Mouse (Mus musculus) mouse trophoblast stem cell (cell line): ENCODE data around the gene Tifab.

ENCODE experiments used
- in situ Hi-C, 2 experiments: fragments of 300-500 bp; cut with MseI, MboI; formaldehyde crosslinking; loops; 2 replicates in 1 of 2; 3 replicates in 1 of 2; pipeline ENCODE4 v1.15.1; 2025

Tifab gene

GRCm38 (mm10) chr13:56181424-56181823, 2.7 kb upstream of the Tifab start:
- in situ Hi-C loops = no loop called here

DNA sequence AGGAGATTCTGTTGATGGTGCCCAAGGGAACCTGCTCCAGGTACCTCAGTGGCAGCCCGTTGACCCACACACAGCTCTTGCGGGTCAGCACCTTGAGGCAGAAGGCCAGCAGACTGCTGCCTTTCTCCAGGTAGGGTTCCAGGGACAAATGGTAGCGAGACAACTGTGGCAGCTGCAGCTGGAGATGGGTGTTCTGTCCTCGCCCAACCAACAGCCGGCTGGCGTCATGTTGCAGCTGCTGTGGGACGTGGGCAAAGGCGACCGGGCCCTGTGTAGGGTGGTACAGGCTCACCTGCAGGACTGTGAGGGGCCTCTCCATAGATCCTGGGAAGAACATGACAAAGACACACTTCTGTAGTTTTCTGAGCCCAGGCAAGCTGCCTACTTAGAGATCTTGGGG, 2.4 kb downstream of the Tifab start:
- in situ Hi-C loops = no loop called here

DNA sequence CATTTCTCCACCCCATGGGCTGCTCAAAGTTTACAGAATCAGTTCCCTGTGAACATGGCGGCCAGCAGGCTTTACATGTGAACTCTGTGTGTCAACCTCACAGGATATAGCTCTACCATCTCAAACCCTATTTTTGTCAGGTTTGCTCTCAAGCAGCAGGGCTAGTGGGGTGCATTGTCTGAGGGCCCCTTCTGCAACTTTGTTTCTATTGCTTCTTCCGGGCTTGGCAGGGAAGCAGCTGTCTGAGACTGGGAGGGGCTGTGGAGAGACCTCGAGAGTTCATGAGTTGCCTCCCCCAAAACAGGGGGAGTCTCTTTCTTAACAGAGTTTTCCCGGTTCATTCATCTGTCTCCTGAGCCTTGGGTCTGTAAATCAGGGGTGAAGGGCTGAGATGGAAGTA, 2.8 kb downstream of the Tifab start:
- in situ Hi-C loops = no loop called here

GRCm38 (mm10) chr13:56172901-56173545, 5.7 kb downstream of the Tifab start:
- in situ Hi-C loops = no loop called here

DNA sequence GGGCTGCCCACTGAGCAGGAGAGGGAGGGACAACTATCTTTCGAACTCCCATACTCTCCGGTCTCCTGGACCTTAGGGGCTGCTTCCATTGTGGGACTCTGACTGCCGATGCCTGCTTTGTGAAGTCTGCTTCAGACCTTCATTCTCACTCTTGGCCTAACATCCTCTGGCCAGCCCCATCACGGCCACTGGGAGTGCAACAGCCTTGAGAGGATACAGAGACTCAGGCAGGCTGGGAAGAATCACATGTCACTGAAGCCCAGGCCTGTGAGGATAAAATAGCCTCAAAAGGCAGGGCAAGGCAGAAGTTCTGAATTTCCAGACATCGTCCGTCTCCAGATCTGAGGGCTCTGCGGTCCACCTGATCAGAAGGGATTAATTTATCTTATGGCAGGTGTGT, 6.6 kb downstream of the Tifab start:
- in situ Hi-C loops = no loop called here

DNA sequence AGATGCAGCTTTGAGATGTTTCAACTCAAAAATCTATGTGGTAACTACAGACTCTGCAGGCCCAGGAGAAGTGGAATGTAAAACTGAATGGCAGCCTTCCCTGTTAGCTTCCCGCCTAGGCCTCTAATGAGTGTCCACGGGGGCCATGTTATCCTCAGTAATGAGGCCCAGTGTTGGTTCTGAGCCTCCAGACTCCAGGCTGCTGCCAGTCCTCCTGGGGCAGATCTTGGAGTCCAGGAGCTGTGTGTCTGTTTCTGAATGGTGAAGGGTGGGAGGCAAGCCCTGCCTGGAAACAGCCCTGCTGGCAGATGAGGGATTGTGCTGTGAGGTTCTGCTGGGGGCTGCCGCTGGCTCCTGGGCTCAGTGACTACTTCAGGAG, 10.3 kb downstream of the Tifab start:
- in situ Hi-C loops = no loop called here

- in situ Hi-C loops = no loop called here
Observed at GRCm38 (mm10) chr13:56167446-56168402, 11.0 kb downstream of the Tifab start.

GRCm38 (mm10) chr13:56165561-56165960, 13.1 kb downstream of the Tifab start:
- in situ Hi-C loops = no loop called here

GRCm38 (mm10) chr13:56164372-56164771, 14.3 kb downstream of the Tifab start:
- in situ Hi-C loops = no loop called here

- in situ Hi-C loops = no loop called here
Observed at GRCm38 (mm10) chr13:56163751-56164150, 14.9 kb downstream of the Tifab start.

- in situ Hi-C loops = no loop called here
Observed at GRCm38 (mm10) chr13:56162859-56163258, 15.8 kb downstream of the Tifab start.

DNA sequence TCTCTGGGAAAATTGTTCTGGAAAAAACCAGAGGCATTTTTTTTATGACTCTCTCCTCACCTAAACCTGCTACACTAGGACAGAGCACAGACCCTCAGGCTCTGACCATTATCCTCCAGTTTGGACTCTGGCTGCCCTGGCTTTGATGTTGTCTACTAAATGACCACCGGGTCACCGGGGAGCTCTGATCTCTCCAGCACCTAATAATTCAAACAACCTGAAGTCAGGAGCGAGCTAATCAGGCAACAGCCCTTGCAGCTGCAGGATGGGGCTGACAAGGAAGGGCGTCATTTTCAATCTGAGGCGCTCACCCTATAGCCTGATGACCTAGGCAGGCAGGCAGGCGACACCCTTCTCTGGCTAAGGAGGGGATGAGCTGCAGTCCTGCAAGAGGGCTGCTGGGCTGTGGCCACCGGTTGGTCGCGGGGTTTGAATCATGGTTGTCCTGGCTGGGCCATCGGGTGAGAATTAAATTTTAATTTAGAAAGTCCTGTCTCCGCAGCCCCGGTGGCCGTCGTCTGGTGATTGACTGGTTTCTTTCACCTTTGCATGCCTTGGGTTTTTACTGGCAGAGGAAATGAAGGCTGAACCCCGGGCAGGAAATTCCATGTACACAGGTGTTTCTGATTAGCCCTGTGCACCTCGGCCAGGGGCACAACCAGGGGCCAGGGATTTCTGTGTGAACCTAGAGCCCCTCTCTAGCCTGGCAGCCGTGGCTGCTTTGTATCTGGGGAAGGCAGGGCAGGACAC, 18.9 kb downstream of the Tifab start:
- in situ Hi-C loops = no loop called here

GRCm38 (mm10) chr13:56159016-56159601, 19.6 kb downstream of the Tifab start:
- in situ Hi-C loops = no loop called here

DNA sequence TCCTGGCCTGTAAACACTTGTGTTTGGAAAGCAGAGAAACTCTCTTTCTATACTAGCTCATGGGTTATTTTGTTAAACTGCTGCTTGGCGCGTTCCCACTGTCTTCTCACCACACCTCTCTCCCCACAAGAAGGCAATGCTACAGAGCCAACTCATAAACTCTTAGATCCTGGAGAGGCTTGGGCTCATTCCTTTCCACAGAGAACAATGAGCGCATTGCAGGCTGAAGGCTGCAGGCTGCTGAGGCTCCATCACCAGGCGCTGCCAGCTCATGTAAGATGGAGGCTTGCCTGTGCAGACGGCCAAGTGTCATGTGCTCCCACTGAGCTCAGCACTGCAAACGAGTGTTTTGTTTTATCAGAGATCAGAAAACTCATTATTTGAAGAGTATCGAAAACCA, 23.0 kb downstream of the Tifab start:
- in situ Hi-C loops = no loop called here

- in situ Hi-C loops = no loop called here
Observed at GRCm38 (mm10) chr13:56155048-56155447, 23.6 kb downstream of the Tifab start.

DNA sequence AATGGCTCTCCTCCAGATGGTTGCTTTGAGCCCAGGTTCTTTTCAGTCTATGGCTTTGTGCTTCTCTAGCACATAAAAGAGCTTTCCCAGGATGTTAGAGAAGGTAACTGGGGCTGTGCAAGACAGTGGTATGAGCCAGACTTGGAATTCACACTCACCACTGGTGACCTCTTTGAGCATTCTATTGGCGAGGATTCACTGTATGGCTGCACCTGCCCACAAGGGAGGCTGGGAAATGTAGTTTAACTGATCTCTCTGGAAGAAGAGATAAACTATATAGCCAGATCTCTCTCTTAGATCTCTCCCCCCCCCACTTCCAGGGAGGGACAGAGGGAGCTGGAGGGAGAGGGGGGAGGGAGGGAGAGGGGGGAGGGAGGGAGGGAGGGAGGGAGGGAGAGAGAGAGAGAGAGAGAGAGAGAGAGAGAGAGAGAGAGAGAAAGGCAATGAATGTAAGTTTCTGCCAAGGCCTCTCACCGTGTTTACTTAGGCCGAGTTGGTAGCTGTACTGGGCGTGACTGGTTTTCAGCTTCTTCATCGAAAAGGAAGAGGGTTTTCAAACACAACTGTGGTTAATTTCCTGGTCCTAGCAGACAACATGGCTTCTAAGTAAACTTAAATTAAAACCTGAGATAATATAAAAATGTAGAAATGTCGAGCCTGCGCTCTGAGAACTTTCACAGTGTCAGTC, 25.8 kb downstream of the Tifab start:
- in situ Hi-C loops = no loop called here

DNA sequence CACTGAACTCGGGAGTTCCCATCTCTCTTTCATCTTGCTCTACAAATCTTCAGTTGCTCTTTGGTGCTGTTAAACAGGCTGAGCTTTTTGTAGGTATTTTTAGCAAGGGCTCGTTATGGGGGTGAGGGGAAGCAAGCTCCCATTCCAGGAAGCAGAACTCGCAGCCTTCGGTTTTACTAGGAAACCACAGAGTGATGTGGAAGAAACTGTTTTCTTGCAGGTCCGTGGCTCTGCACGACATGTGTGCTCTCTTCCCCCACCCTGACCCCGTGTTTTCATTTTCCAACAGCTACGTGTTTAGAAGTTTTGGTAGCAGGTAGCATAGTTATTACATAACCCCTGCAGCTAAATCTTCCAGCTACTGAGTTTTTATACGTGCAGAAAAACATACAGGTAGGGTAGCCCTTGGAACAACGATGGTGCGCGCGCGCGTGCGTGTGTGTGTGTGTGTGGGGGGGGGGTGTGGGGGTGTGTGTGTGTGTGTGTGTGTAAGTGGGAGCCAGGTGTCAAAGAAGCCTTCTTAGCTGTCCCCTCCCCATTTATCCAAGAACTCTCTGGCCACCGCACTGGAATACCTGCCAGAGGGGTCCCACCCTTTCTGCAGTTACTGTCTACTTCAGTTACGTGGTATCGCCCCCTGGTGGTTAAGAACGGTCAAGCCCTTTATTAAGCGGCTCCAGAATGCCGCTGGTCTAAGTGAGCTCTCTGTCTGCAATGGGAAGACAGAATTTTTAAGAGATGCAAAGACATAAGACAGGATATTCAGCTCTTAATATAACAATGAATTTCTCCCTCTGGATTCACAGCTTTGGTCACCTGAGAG, 27.1 kb downstream of the Tifab start:
- in situ Hi-C loops = no loop called here

- in situ Hi-C loops = no loop called here
Observed at GRCm38 (mm10) chr13:56145523-56145922, 33.2 kb downstream of the Tifab start.

GRCm38 (mm10) chr13:56144021-56144420, 34.7 kb downstream of the Tifab start:
- in situ Hi-C loops = no loop called here

DNA sequence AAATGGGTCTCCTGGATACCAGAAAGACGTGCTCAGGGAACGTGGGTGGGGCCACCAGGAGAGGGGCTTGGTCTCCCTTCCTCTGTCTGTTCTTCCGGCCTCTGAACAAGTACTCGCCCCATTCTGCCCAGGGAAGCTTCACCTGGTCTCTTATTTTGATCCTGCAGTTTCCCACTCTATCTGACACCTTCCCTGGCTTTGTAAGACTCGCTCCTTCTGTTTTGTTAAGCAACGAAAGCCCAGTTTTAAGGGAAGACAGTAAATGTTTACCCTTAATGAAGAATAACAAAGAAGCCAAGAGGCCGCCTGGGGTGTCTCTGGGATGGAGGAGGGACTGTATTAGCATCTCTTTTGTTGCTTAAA, 35.6 kb downstream of the Tifab start:
- in situ Hi-C loops = no loop called here
